Mouse (Mus musculus): ENCODE data around the gene Ccdc120. TPM values are rescaled to one million over a fixed set of nuclear protein-coding genes. Genes with fewer than 3 reads are reported as not detected.
A peak's percentile ranks its signal among the peaks of the same experiment; 100 is the strongest.
"Not testable (repeated sequence)": the region's sequence is repeated elsewhere in the genome, so short reads cannot be mapped to it uniquely, and the experiment has no call there.

The Ccdc120 gene
- total RNA-seq, 2 experiments from 2014 or later = not detected

GRCm38 (mm10) chrX:7713764-7714134 is 37.0 kb downstream of the Ccdc120 start:
- ATAC-seq (ENCODE audit: poor library complexity, severe bottlenecking) = not testable (repeated sequence)

DNA sequence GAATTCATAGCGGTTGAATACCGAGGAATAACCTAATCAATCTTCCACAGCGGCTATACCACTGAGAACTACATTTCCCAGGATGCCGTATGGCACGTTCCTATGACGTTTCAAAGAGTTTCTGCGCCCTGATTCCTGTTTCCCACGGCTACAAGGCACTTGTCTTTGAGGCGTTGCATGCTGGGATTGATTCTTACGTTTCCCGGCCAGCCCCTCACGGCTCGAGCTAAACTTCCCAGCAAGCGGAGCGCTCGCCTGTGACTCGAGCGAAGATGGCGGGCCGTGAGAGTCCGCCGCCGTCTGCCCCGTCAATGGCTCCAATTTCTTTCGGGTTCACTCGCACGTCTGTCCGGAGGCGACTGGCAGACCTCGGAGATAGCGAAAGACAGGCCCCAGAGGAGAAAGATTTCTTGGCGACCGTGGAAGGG is 53.7 kb downstream of the Ccdc120 start, which contains the start of gene Gpkow:
Gpkow (plus strand) TSS at position 178 of the 428 bp plus-strand sequence.
- peak; percentile 100 for ATAC-seq (ENCODE audit: poor library complexity, severe bottlenecking)

- ATAC-seq (ENCODE audit: poor library complexity, severe bottlenecking) = no peak
Measured at GRCm38 (mm10) chrX:7696520-7696919, 54.2 kb downstream of the Ccdc120 start.

GRCm38 (mm10) chrX:7692862-7693261 is 57.8 kb downstream of the Ccdc120 start:
- peak; percentile 46 for ATAC-seq (ENCODE audit: poor library complexity, severe bottlenecking)

DNA sequence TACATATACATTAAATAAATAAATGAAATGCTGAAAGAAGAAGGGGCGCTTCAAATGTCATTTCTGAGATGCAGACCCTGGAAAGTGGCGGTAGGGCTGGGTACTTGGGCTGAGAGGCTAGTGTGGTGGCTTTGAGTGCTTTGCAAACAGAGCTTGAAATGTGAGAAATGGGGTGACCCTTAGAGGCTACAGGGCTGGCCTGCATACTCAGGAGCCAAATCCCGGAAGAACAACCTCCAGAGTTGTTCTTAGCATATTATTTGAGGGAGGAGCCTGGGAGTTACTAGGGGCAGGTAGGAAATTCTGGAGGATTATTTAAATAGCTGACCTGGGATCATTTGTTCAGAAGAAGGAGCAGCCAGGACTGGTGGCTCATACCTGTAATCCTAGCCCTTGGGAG is 60.2 kb downstream of the Ccdc120 start:
- no peak for ATAC-seq (ENCODE audit: poor library complexity, severe bottlenecking)

- ATAC-seq (ENCODE audit: poor library complexity, severe bottlenecking) = no peak
Measured at GRCm38 (mm10) chrX:7688321-7688720, 62.4 kb downstream of the Ccdc120 start.

Other genes with a start within 250 kb of the Ccdc120 start
- 0.41 TPM in 1 of 2 replicates, not detected in the other for gene Foxp3, start 177.3 kb downstream of the Ccdc120 start, total RNA-seq (2015)
- 0.49 and 0.66 TPM in 2 replicates for gene Foxp3, start 177.3 kb downstream of the Ccdc120 start, total RNA-seq (2017)
- gene Ppp1r3f, start 176.6 kb downstream of the Ccdc120 start, total RNA-seq (2015) = 0.05 and 0.09 TPM in 2 replicates
- gene Ppp1r3f, start 176.6 kb downstream of the Ccdc120 start, total RNA-seq (2017) = 0.53 and 0.55 TPM in 2 replicates
- 9.5 and 12.3 TPM in 2 replicates for gene Ccdc22, start 145.4 kb downstream of the Ccdc120 start, total RNA-seq (2015)
- gene Ccdc22, start 145.4 kb downstream of the Ccdc120 start, total RNA-seq (2017) = 20.2 and 26.4 TPM in 2 replicates
- 0.40 and 0.59 TPM in 2 replicates for gene Cacna1f, start 143.8 kb downstream of the Ccdc120 start, total RNA-seq (2015)
- 0.07 and 0.37 TPM in 2 replicates for gene Cacna1f, start 143.8 kb downstream of the Ccdc120 start, total RNA-seq (2017)
- gene Syp, start 112.4 kb downstream of the Ccdc120 start, total RNA-seq (2015) = 0.50 and 1.5 TPM in 2 replicates
- gene Syp, start 112.4 kb downstream of the Ccdc120 start, total RNA-seq (2017) = 1.2 and 3.7 TPM in 2 replicates
- gene Prickle3, start 93.6 kb downstream of the Ccdc120 start, total RNA-seq (2015) = 7.0 and 8.7 TPM in 2 replicates
- gene Prickle3, start 93.6 kb downstream of the Ccdc120 start, total RNA-seq (2017) = 7.9 and 9.3 TPM in 2 replicates
- gene Plp2, start 79.5 kb downstream of the Ccdc120 start, total RNA-seq (2015) = 987 and 1,037 TPM in 2 replicates
- gene Plp2, start 79.5 kb downstream of the Ccdc120 start, total RNA-seq (2017) = 267 and 300 TPM in 2 replicates
- not detected in 2 replicates for gene Magix, start 69.7 kb downstream of the Ccdc120 start, total RNA-seq (2015)
- gene Magix, start 69.7 kb downstream of the Ccdc120 start, total RNA-seq (2017) = 0.18 TPM in 1 of 2 replicates, not detected in the other
- 24.8 and 25.7 TPM in 2 replicates for gene Gpkow, start 53.8 kb downstream of the Ccdc120 start, total RNA-seq (2015)
- gene Gpkow, start 53.8 kb downstream of the Ccdc120 start, total RNA-seq (2017) = 24.2 and 25.7 TPM in 2 replicates
- gene Wdr45, start 36.6 kb downstream of the Ccdc120 start, total RNA-seq (2015) = 25.6 and 38.7 TPM in 2 replicates
- 13.4 and 18.9 TPM in 2 replicates for gene Wdr45, start 36.6 kb downstream of the Ccdc120 start, total RNA-seq (2017)
- not detected in 2 replicates for gene Gm45208, start 28.7 kb downstream of the Ccdc120 start, total RNA-seq (2015)
- gene Gm45208, start 28.7 kb downstream of the Ccdc120 start, total RNA-seq (2017) = not detected in 2 replicates
- gene Praf2, start 22.5 kb downstream of the Ccdc120 start, total RNA-seq (2015) = 7.8 and 20.6 TPM in 2 replicates
- 5.4 and 5.8 TPM in 2 replicates for gene Praf2, start 22.5 kb downstream of the Ccdc120 start, total RNA-seq (2017)
- gene Tfe3, start 11.7 kb upstream of the Ccdc120 start, total RNA-seq (2015) = 45.9 and 54.6 TPM in 2 replicates
- 22.3 and 39.4 TPM in 2 replicates for gene Tfe3, start 11.7 kb upstream of the Ccdc120 start, total RNA-seq (2017)
- gene Gripap1, start 38.9 kb upstream of the Ccdc120 start, total RNA-seq (2015) = 39.5 and 55.4 TPM in 2 replicates
- gene Gripap1, start 38.9 kb upstream of the Ccdc120 start, total RNA-seq (2017) = 70.5 and 81.9 TPM in 2 replicates
- gene Kcnd1, start 71.4 kb upstream of the Ccdc120 start, total RNA-seq (2015) = 0.39 and 0.49 TPM in 2 replicates
- 0.20 and 0.29 TPM in 2 replicates for gene Kcnd1, start 71.4 kb upstream of the Ccdc120 start, total RNA-seq (2017)
- gene Otud5, start 90.5 kb upstream of the Ccdc120 start, total RNA-seq (2015) = 43.2 and 50.6 TPM in 2 replicates
- 70.2 and 73.0 TPM in 2 replicates for gene Otud5, start 90.5 kb upstream of the Ccdc120 start, total RNA-seq (2017)
- gene Pim2, start 127.4 kb upstream of the Ccdc120 start, total RNA-seq (2015) = 4.7 and 8.6 TPM in 2 replicates
- gene Pim2, start 127.4 kb upstream of the Ccdc120 start, total RNA-seq (2017) = 1.1 and 1.4 TPM in 2 replicates
- 6.4 and 9.8 TPM in 2 replicates for gene Slc35a2, start 133.1 kb upstream of the Ccdc120 start, total RNA-seq (2015)
- 10.9 and 13.5 TPM in 2 replicates for gene Slc35a2, start 133.1 kb upstream of the Ccdc120 start, total RNA-seq (2017)
- gene Pqbp1, start 148.4 kb upstream of the Ccdc120 start, total RNA-seq (2015) = 25.6 and 29.8 TPM in 2 replicates
- 116 and 123 TPM in 2 replicates for gene Pqbp1, start 148.4 kb upstream of the Ccdc120 start, total RNA-seq (2017)
- 75.8 and 85.4 TPM in 2 replicates for gene Timm17b, start 148.5 kb upstream of the Ccdc120 start, total RNA-seq (2015)
- 35.8 and 50.0 TPM in 2 replicates for gene Timm17b, start 148.5 kb upstream of the Ccdc120 start, total RNA-seq (2017)
- gene Gm10491, start 156.9 kb upstream of the Ccdc120 start, total RNA-seq (2015) = not detected in 2 replicates
- not detected in 2 replicates for gene Gm10491, start 156.9 kb upstream of the Ccdc120 start, total RNA-seq (2017)
- not detected in 2 replicates for gene Gm10490, start 158.6 kb upstream of the Ccdc120 start, total RNA-seq (2015)
- not detected in 2 replicates for gene Gm10490, start 158.6 kb upstream of the Ccdc120 start, total RNA-seq (2017)
- not detected in 2 replicates for gene Pcsk1n, start 168.9 kb upstream of the Ccdc120 start, total RNA-seq (2015)
- gene Pcsk1n, start 168.9 kb upstream of the Ccdc120 start, total RNA-seq (2017) = not detected in 2 replicates
- gene Eras, start 177.7 kb upstream of the Ccdc120 start, total RNA-seq (2015) = not detected in 2 replicates
- gene Eras, start 177.7 kb upstream of the Ccdc120 start, total RNA-seq (2017) = not detected in 2 replicates
- gene Hdac6, start 197.0 kb upstream of the Ccdc120 start, total RNA-seq (2015) = 6.4 and 7.5 TPM in 2 replicates
- 8.0 and 9.3 TPM in 2 replicates for gene Hdac6, start 197.0 kb upstream of the Ccdc120 start, total RNA-seq (2017)
- 5.8 and 7.1 TPM in 2 replicates for gene Gata1, start 227.2 kb upstream of the Ccdc120 start, total RNA-seq (2015)
- gene Gata1, start 227.2 kb upstream of the Ccdc120 start, total RNA-seq (2017) = 5.6 and 7.6 TPM in 2 replicates